Mouse (Mus musculus) heart, postnatal 4 days (tissue): ENCODE results near the gene Gm14632. TPM values are rescaled to one million over a fixed set of nuclear protein-coding genes. Genes with fewer than 3 reads are reported as not detected.
"Not testable (repeated sequence)": the region's sequence is repeated elsewhere in the genome, so short reads cannot be mapped to it uniquely, and the experiment has no call there.

ENCODE experiments used
- DNase-seq: peaks from one replicate; pipeline ENCODE4 v3.0.0; 2021
- total RNA-seq, 2 experiments: library from RNA; stranded (reverse); gene quantifications; 2 replicates each; pipeline ENCODE4 v1.2.3; 2021

Gm14632 gene
- not detected for total RNA-seq

DNA sequence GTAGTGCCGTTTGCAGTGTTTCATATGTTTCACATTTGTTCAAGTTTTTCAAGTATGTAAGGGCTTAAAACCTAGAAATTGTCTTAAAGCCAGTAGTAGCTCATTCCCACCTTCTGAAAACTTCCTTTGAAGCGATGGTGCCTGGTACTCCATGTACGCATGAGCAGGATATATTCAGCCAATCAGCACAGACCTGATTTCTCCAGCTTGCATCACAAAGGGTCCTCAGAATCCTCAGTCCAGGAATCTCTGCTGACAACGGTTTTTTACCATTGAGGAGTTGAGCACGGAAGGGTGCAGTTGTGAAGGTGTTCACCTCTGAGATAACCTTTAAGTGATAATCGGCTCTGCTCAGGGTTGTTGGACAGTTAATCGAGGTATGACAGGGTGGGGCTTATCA is at the start of gene Gm14632:
Gene Gm14632 (plus strand): TSS at position 301 of the 400 bp plus-strand sequence.
- DNase-seq: not testable (repeated sequence)
